Mouse (Mus musculus) midbrain, embryonic 16.5 days (tissue): ENCODE measurements around the gene Aldh3a2. TPM values are rescaled to one million over a fixed set of nuclear protein-coding genes. Genes with fewer than 3 reads are reported as not detected.
A peak's percentile ranks its signal among the peaks of the same experiment; 100 is the strongest.
"Not testable (repeated sequence)": the region's sequence is repeated elsewhere in the genome, so short reads cannot be mapped to it uniquely, and the experiment has no call there.

ENCODE experiments used
- ATAC-seq: fragments of 200-750 bp; cut with Nextera tagmentation; 2 replicates; pipeline ENCODE4 v1.8.0; 2017; ENCODE audit warnings: moderate TSS enrichment
- H3K27ac ChIP-seq: fragments of 300-500 bp; sonication (generic); 2 replicates; pipeline ENCODE4 v1.5.1; 2014; ENCODE audit warnings: mild to moderate bottlenecking, low read length, mixed read lengths
- H3K27me3 ChIP-seq: fragments of 300-500 bp; sonication (generic); 2 replicates; pipeline ENCODE4 v1.6.1; 2014; ENCODE audit warnings: low read depth, low read length, mixed read lengths; ENCODE audit not compliant: control insufficient read depth, insufficient read depth
- H3K36me3 ChIP-seq: fragments of 300-500 bp; sonication (generic); 2 replicates; pipeline ENCODE4 v1.6.1; 2014; ENCODE audit warnings: mild to moderate bottlenecking, low read length, moderate library complexity, mixed read lengths; ENCODE audit not compliant: control insufficient read depth, insufficient read depth
- H3K4me1 ChIP-seq: fragments of 300-500 bp; sonication (generic); 2 replicates; pipeline ENCODE4 v1.6.1; 2014; ENCODE audit warnings: mild to moderate bottlenecking, low read length, mixed read lengths; ENCODE audit not compliant: control insufficient read depth, insufficient read depth
- H3K4me2 ChIP-seq: fragments of 300-500 bp; sonication (generic); 2 replicates; pipeline ENCODE4 v1.6.1; 2014; ENCODE audit warnings: mild to moderate bottlenecking, low read length, mixed read lengths
- H3K4me3 ChIP-seq: fragments of 300-500 bp; sonication (generic); 2 replicates; pipeline ENCODE4 v1.5.1; 2014; ENCODE audit warnings: low read depth, mild to moderate bottlenecking, low read length, moderate library complexity, mixed read lengths
- H3K9ac ChIP-seq: fragments of 300-500 bp; sonication (generic); 2 replicates; pipeline ENCODE4 v1.6.1; 2014; ENCODE audit warnings: low read depth, low read length, mixed read lengths
- H3K9me3 ChIP-seq: fragments of 300-500 bp; sonication (generic); replicated peaks from 2 replicates; pipeline ENCODE4 v1.6.1; 2014; ENCODE audit warnings: mild to moderate bottlenecking, low read length, mixed read lengths; ENCODE audit not compliant: control insufficient read depth, poor library complexity, severe bottlenecking
- WGBS: fragments of 180-500 bp; shearing (Covaris S2); extraction: QIAGEN DNeasy Blood & Tissue Kit; methylation state at CpG from one replicate; pipeline ENCODE4 v1.1.7; 2014; 5-methylcytosine and 5-hydroxymethylcytosine counted together
- polyA plus RNA-seq: library from polyadenylated mRNA; unstranded; fragments of >200 nt; fragmentation: Nextera tagmentation; extraction: Ambion mirVana; gene quantifications from 2 replicates; pipeline ENCODE4 v1.2.1, GENCODE M21; 2015

Aldh3a2 gene
- polyA plus RNA-seq, 1 experiment from 2014 or later, result 30.5 TPM

- Histone ChIP-seq H3K9me3 (no peaks in the 10 kb centered on the region), H3K36me3 (no peaks in the 10 kb centered on the region), H3K27me3 (no peaks in the 10 kb centered on the region), H3K9ac (no peak overlapping the region), H3K4me3 (no peak overlapping the region), H3K27ac (peak overlapping the region; percentile 90), H3K4me1 (peaks cover 27% of the 10 kb centered on the region), H3K4me2 (no peak overlapping the region)
- WGBS, result 96% methylated on average over 1 of the region's 1 CpGs
- no peak for ATAC-seq
Measured at GRCm38 (mm10) chr11:61176321-61176720, 90.9 kb downstream of the Aldh3a2 start.

GRCm38 (mm10) chr11:61175778-61176177, 91.5 kb downstream of the Aldh3a2 start:
- H3K4me1 ChIP-seq, result peaks cover 33% of the 10 kb centered on the region
- H3K4me3 ChIP-seq, result no peak overlapping the region
- WGBS, result 65% methylated on average over 5 of the region's 5 CpGs
- ATAC-seq, result no peak
- H3K27ac ChIP-seq, result peak overlapping the region; percentile 90
- 0 out of 2 replicates have a peak overlapping the region, but pooled peaks have one; percentile 14 for H3K9ac ChIP-seq
- no peaks in the 10 kb centered on the region for H3K27me3 ChIP-seq
- no peaks in the 10 kb centered on the region for H3K36me3 ChIP-seq
- H3K4me2 ChIP-seq, result peak overlapping the region; percentile 38
- H3K9me3 ChIP-seq, result no peaks in the 10 kb centered on the region

GRCm38 (mm10) chr11:61174821-61175658, 92.2 kb downstream of the Aldh3a2 start, which contains the start of gene Usp22:
Gene Usp22, minus strand, starts transcription at chr11:61175055.
- H3K9ac ChIP-seq, result peak within 1 kb of the TSS; percentile 100
- ATAC-seq, result peak; percentile 98
- H3K27me3 ChIP-seq, result no peaks in the 10 kb centered on the region
- no peaks in the 10 kb centered on the region for H3K9me3 ChIP-seq
- H3K4me3 ChIP-seq, result peak within 1 kb of the TSS; percentile 100
- H3K4me1 ChIP-seq, result peaks cover 40% of the 10 kb centered on the region
- WGBS, result 0% methylated on average over 58 of the region's 69 CpGs
- H3K4me2 ChIP-seq, result peak within 1 kb of the TSS; percentile 59
- H3K27ac ChIP-seq, result peak within 1 kb of the TSS; percentile 99
- H3K36me3 ChIP-seq, result no peaks in the 10 kb centered on the region

- Histone ChIP-seq H3K4me3 (peak overlapping the region; percentile 100), H3K27ac (peak overlapping the region; percentile 99), H3K9me3 (no peaks in the 10 kb centered on the region), H3K9ac (peak overlapping the region; percentile 100), H3K27me3 (no peaks in the 10 kb centered on the region), H3K36me3 (no peaks in the 10 kb centered on the region), H3K4me1 (peaks cover 45% of the 10 kb centered on the region), H3K4me2 (peak overlapping the region; percentile 59)
- ATAC-seq, result peak; percentile 46
- 0% methylated on average over 27 of the region's 28 CpGs for WGBS
Measured at GRCm38 (mm10) chr11:61174291-61174820, 92.9 kb downstream of the Aldh3a2 start.

GRCm38 (mm10) chr11:61173477-61173876, 93.8 kb downstream of the Aldh3a2 start:
- not testable (repeated sequence) for H3K27ac ChIP-seq

More at GRCm38 (mm10) chr11:61173477-61173876, 93.8 kb downstream of the Aldh3a2 start:
- peaks cover 53% of the 10 kb centered on the region for H3K4me1 ChIP-seq
- WGBS, result 11% methylated on average over 15 of the region's 15 CpGs
- peak overlapping the region; percentile 50 for H3K9ac ChIP-seq
- H3K4me2 ChIP-seq, result peak overlapping the region; percentile 59
- H3K36me3 ChIP-seq, H3K9me3 ChIP-seq, H3K27me3 ChIP-seq, ATAC-seq: not testable (repeated sequence)
- peak overlapping the region; percentile 100 for H3K4me3 ChIP-seq

Other genes starting within 250 kb of the Aldh3a2 start
- 3.8 TPM in 2 replicates for gene Kcnj12, start 244.9 kb downstream of the Aldh3a2 start, polyA plus RNA-seq
- gene Tnfrsf13b, start 140.7 kb downstream of the Aldh3a2 start, polyA plus RNA-seq, result 0.94 and 1.2 TPM in 2 replicates
- 439 and 447 TPM in 2 replicates for gene Usp22, start 92.4 kb downstream of the Aldh3a2 start, polyA plus RNA-seq
- 0.12 and 0.18 TPM in 2 replicates for gene Aldh3a1, start 59.9 kb downstream of the Aldh3a2 start, polyA plus RNA-seq
- gene Slc47a2, start 75.4 kb upstream of the Aldh3a2 start, polyA plus RNA-seq, result 0.09 TPM in 1 of 2 replicates, not detected in the other
- gene Slc47a1, start 110.9 kb upstream of the Aldh3a2 start, polyA plus RNA-seq, result 0.21 and 0.46 TPM in 2 replicates
- gene Rnf112, start 186.7 kb upstream of the Aldh3a2 start, polyA plus RNA-seq, result 39.5 and 43.0 TPM in 2 replicates
- gene Mfap4, start 218.0 kb upstream of the Aldh3a2 start, polyA plus RNA-seq, result 16.2 and 18.0 TPM in 2 replicates
- gene Mapk7, start 226.9 kb upstream of the Aldh3a2 start, polyA plus RNA-seq, result 63.0 and 66.7 TPM in 2 replicates
- 31.5 and 32.8 TPM in 2 replicates for gene B9d1, start 237.7 kb upstream of the Aldh3a2 start, polyA plus RNA-seq